22 mouse cellular contexts compared by ENCODE assay signal in the genomic region with DNA sequence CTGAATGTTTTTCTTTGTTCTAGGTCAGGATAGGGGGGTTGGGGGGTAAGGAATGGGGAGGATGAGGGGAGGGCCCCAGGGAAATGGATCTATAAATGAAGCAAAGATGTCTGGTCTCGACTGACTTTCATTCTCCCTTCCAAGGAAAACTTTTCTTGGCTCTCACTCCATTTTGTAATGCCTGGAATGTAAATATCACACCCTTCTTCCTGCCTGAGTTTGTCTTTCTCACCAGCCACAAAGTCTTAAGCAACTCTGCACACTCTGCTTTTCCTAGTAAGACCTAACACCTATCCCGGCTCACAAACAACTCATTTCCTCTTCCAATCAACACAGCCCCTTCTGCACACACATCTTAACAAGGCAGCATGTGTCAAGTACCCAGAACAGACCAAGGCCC. TPM values are rescaled to one million over a fixed set of nuclear protein-coding genes. Genes with fewer than 3 reads are reported as not detected.
DNase-seq lines count a peak whose midpoint lies in the region; ATAC-seq lines count a peak whose summit lies in the region.
"Had no signal": no experiment of that assay in that cellular context is flagged by ENCODE, and none has a peak within 500 bp of the region (broad histone marks: within the 10 kb centered on the region; RNA-seq: fewer than 3 reads in every experiment).

No protein-coding gene starts in this region.

- no peaks in the 10 kb centered on the region for H3K9me3 ChIP-seq in heart, embryonic 15.5 days (replicated peaks)
- H3K9me3 ChIP-seq in intestine, embryonic 16.5 days (ENCODE audit: control insufficient read depth, low read length) = no peaks in the 10 kb centered on the region
- H3K9me3 ChIP-seq in lung, embryonic 15.5 days = no peaks in the 10 kb centered on the region
- no peaks in the 10 kb centered on the region for H3K9me3 ChIP-seq in stomach, embryonic 15.5 days
- H3K9me3 ChIP-seq: embryonic facial prominence, embryonic 13.5 days; limb, embryonic 13.5 days; midbrain, embryonic 10.5 days had no signal

- intact Hi-C loops in heart, postnatal 25 days (cut with DNase I) = no loop called here

- H3K9ac ChIP-seq in heart, embryonic 15.5 days = no peak overlapping the region
- no peak overlapping the region for H3K9ac ChIP-seq in intestine, embryonic 16.5 days (ENCODE audit: low read depth, low read length)
- no peak overlapping the region for H3K9ac ChIP-seq in lung, embryonic 15.5 days
- no peak overlapping the region for H3K9ac ChIP-seq in stomach, embryonic 15.5 days
- H3K9ac ChIP-seq: embryonic facial prominence, embryonic 13.5 days; limb, embryonic 13.5 days had no signal

- WGBS in heart, embryonic 15.5 days = 17% methylated on average over 2 of the region's 2 CpGs
- 19% methylated on average over 2 of the region's 2 CpGs for WGBS in intestine, embryonic 16.5 days
- 3% methylated on average over 2 of the region's 2 CpGs for WGBS in lung, embryonic 15.5 days
- WGBS in stomach, embryonic 15.5 days = 5% methylated on average over 2 of the region's 2 CpGs

- no peaks in the 10 kb centered on the region for H3K27me3 ChIP-seq in heart, embryonic 15.5 days
- H3K27me3 ChIP-seq in intestine, embryonic 16.5 days (replicated peaks; ENCODE audit: control insufficient read depth, insufficient read depth, low read length) = no peaks in the 10 kb centered on the region
- no peaks in the 10 kb centered on the region for H3K27me3 ChIP-seq in lung, embryonic 15.5 days
- H3K27me3 ChIP-seq in stomach, embryonic 15.5 days (replicated peaks) = no peaks in the 10 kb centered on the region

- DNase-seq in heart, postnatal 25 days (ENCODE audit: low spot score) = no peak
- DNase-seq in layer of hippocampus, adult 18-20 months (ENCODE audit: low spot score in 2 of 2) = no peak
- no peak for DNase-seq in spleen, adult 18-20 months
- DNase-seq: adrenal gland, postnatal 14 days; B cell, adult 2 months; cerebellum, adult 18-20 months; gastrocnemius, postnatal 25 days; kidney, postnatal 14 days; thymus, adult 2 months had no signal

- no peak; the same call in 1 of the 2 replicates for ATAC-seq in heart, embryonic 15.5 days (replicated peaks; ENCODE audit: insufficient number of reproducible peaks, insufficient read depth, low FRiP score, low read depth)
- ATAC-seq in intestine, embryonic 16.5 days = peak; percentile 58; the same call in 1 of the 2 replicates
- ATAC-seq in lung, embryonic 15.5 days (ENCODE audit: borderline replicate concordance, extremely low read depth, low FRiP score, low TSS enrichment) = peak; percentile 75; the same call in 1 of the 2 replicates
- ATAC-seq in stomach, embryonic 15.5 days (ENCODE audit: insufficient read depth, low FRiP score, low read depth) = no peak

- H3K36me3 ChIP-seq in heart, embryonic 15.5 days = no peaks in the 10 kb centered on the region
- H3K36me3 ChIP-seq in intestine, embryonic 16.5 days (ENCODE audit: control insufficient read depth, insufficient read depth, low read length) = no peaks in the 10 kb centered on the region
- H3K36me3 ChIP-seq in lung, embryonic 15.5 days = no peaks in the 10 kb centered on the region
- no peaks in the 10 kb centered on the region for H3K36me3 ChIP-seq in stomach, embryonic 15.5 days
- H3K36me3 ChIP-seq: embryonic facial prominence, embryonic 13.5 days; limb, embryonic 13.5 days; midbrain, embryonic 10.5 days had no signal

- no peak overlapping the region for H3K4me3 ChIP-seq in heart, embryonic 15.5 days
- H3K4me3 ChIP-seq in intestine, embryonic 16.5 days (ENCODE audit: low read length) = no peak overlapping the region
- no peak overlapping the region for H3K4me3 ChIP-seq in lung, embryonic 15.5 days
- no peak overlapping the region for H3K4me3 ChIP-seq in stomach, embryonic 15.5 days (replicated peaks)
- H3K4me3 ChIP-seq: embryonic facial prominence, embryonic 13.5 days; limb, embryonic 13.5 days; midbrain, embryonic 10.5 days had no signal

- no peaks in the 10 kb centered on the region for H3K4me1 ChIP-seq in heart, embryonic 15.5 days (replicated peaks)
- H3K4me1 ChIP-seq in intestine, embryonic 16.5 days (ENCODE audit: control insufficient read depth, insufficient read depth, low read length) = peaks cover 13% of the 10 kb centered on the region
- H3K4me1 ChIP-seq in lung, embryonic 15.5 days = peaks cover 37% of the 10 kb centered on the region
- peaks cover 10% of the 10 kb centered on the region; the same call in 1 of the 2 replicates for H3K4me1 ChIP-seq in stomach, embryonic 15.5 days

- H3K4me2 ChIP-seq in heart, embryonic 15.5 days = no peak overlapping the region
- H3K4me2 ChIP-seq in intestine, embryonic 16.5 days (ENCODE audit: low read depth, low read length) = no peak overlapping the region
- no peak overlapping the region for H3K4me2 ChIP-seq in lung, embryonic 15.5 days
- no peak overlapping the region for H3K4me2 ChIP-seq in stomach, embryonic 15.5 days
- H3K4me2 ChIP-seq: embryonic facial prominence, embryonic 13.5 days; limb, embryonic 13.5 days had no signal

- H3K27ac ChIP-seq in heart, embryonic 15.5 days = 0 out of 2 replicates have a peak overlapping the region, but pooled peaks have one; percentile 4
- H3K27ac ChIP-seq in intestine, embryonic 16.5 days (ENCODE audit: low read length) = peak overlapping the region; percentile 61
- H3K27ac ChIP-seq in lung, embryonic 15.5 days = peak overlapping the region; percentile 71
- peak overlapping the region; percentile 64 for H3K27ac ChIP-seq in stomach, embryonic 15.5 days
- H3K27ac ChIP-seq: embryonic facial prominence, embryonic 13.5 days; limb, embryonic 13.5 days; midbrain, embryonic 10.5 days had no signal

RNA-seq across cellular contexts. Expression of a gene that starts 20.2 kb away (rescaled TPM):
- not detected in 2 replicates for polyA plus RNA-seq in heart, embryonic 15.5 days (2015; fragmentation: Nextera tagmentation; extraction: Ambion mirVana)
- total RNA-seq in heart, postnatal 25 days (2021) = not detected
- not detected in 2 replicates for polyA plus RNA-seq in intestine, embryonic 16.5 days (2015; fragmentation: Nextera tagmentation; extraction: Ambion mirVana)
- polyA plus RNA-seq in lung, embryonic 15.5 days (2015; fragmentation: Nextera tagmentation; extraction: Ambion mirVana) = not detected in 2 replicates
- not detected in 2 replicates for polyA plus RNA-seq in stomach, embryonic 15.5 days (2015; fragmentation: Nextera tagmentation; extraction: Ambion mirVana)
- not detected for total RNA-seq in layer of hippocampus, adult 18-20 months (2021)
- total RNA-seq: adrenal gland, postnatal 14 days; common myeloid progenitor, adult 5-6 weeks; gastrocnemius, postnatal 25 days; hematopoietic stem cell, adult 5-6 weeks; layer of hippocampus, postnatal 10 days had no signal
- polyA plus RNA-seq: embryonic facial prominence, embryonic 13.5 days; forebrain, embryonic 11.5 days; limb, embryonic 13.5 days; midbrain, embryonic 10.5 days; neural tube, embryonic 11.5 days; thymus, adult 2 months; urinary bladder, adult 2 months had no signal

RNA-seq across cellular contexts. Expression of a gene that starts 25.0 kb away (rescaled TPM):
- 3.6 and 4.7 TPM in 2 replicates for polyA plus RNA-seq in heart, embryonic 15.5 days (2015; fragmentation: Nextera tagmentation; extraction: Ambion mirVana)
- total RNA-seq in heart, postnatal 25 days (2021) = 10 to 100 TPM; 12.8 to 14.4 TPM
- 12.7 and 14.0 TPM in 2 replicates for polyA plus RNA-seq in intestine, embryonic 16.5 days (2015; fragmentation: Nextera tagmentation; extraction: Ambion mirVana)
- polyA plus RNA-seq in lung, embryonic 15.5 days (2015; fragmentation: Nextera tagmentation; extraction: Ambion mirVana) = 5.9 and 7.5 TPM in 2 replicates
- polyA plus RNA-seq in stomach, embryonic 15.5 days (2015; fragmentation: Nextera tagmentation; extraction: Ambion mirVana) = 15.9 and 16.5 TPM in 2 replicates
- 10 to 100 TPM; 29.3 to 44.3 TPM for total RNA-seq in layer of hippocampus, adult 18-20 months (2021)
- total RNA-seq: common myeloid progenitor, adult 5-6 weeks; hematopoietic stem cell, adult 5-6 weeks had no signal

Comparison
In these comparisons a context has a peak if more than half of its experiments do, and no peak if none do; other contexts are left out.
1. ATAC-seq: peak in intestine, embryonic 16.5 days (single experiment) and lung, embryonic 15.5 days (single experiment); none in heart, embryonic 15.5 days (single experiment) and stomach, embryonic 15.5 days (single experiment).
2. H3K27ac ChIP-seq: peak in every context shown above with its lines; median percentile 71 in lung, embryonic 15.5 days; 64 in stomach, embryonic 15.5 days; 61 in intestine, embryonic 16.5 days; 4 in heart, embryonic 15.5 days.